Mouse (Mus musculus) erythroblast, embryonic 14.5 days (primary cell): Measurements from ENCODE around the gene Sobp. TPM values are rescaled to one million over a fixed set of nuclear protein-coding genes. Genes with fewer than 3 reads are reported as not detected.

Experiments used
- H3K27me3 ChIP-seq: 2 replicates; pipeline ENCODE4 v1.6.1; 2012; ENCODE audit warnings: inconsistent platforms; ENCODE audit not compliant: control insufficient read depth
- H3K36me3 ChIP-seq: 2 replicates; pipeline ENCODE4 v1.6.1; 2012; ENCODE audit warnings: mild to moderate bottlenecking, inconsistent platforms; ENCODE audit not compliant: control insufficient read depth
- H3K4me1 ChIP-seq: 2 replicates; pipeline ENCODE4 v1.6.1; 2012; ENCODE audit warnings: inconsistent platforms; ENCODE audit not compliant: control insufficient read depth
- H3K4me3 ChIP-seq: replicated peaks from 2 replicates; pipeline ENCODE3; 2012; ENCODE audit warnings: moderate library complexity, mild to moderate bottlenecking, inconsistent platforms
- H3K9me3 ChIP-seq: 2 replicates; pipeline ENCODE4 v1.6.1; 2012; ENCODE audit warnings: low read length, inconsistent platforms, mixed read lengths; ENCODE audit not compliant: control insufficient read depth
- GATA1 ChIP-seq: IDR thresholded peaks from 2 replicates; pipeline ENCODE4 v1.6.1; 2012; ENCODE audit warnings: low read length, inconsistent platforms, mixed read lengths
- TAL1 ChIP-seq: IDR thresholded peaks from 3 replicates; pipeline ENCODE4 v1.6.1; 2012; ENCODE audit warnings: low read length, inconsistent platforms, mixed read lengths
- polyA plus RNA-seq: library from polyadenylated mRNA; stranded (reverse); fragments of >175 nt; gene quantifications from 2 replicates; pipeline ENCODE4 v1.2.3, GENCODE M21; 2012

Sobp gene
- polyA plus RNA-seq, 1 experiment = not detected

- H3K4me1 ChIP-seq = no peaks in the 10 kb centered on the region
- TF ChIP-seq TAL1 = no peak
- no peaks in the 10 kb centered on the region for H3K9me3 ChIP-seq
- H3K27me3 ChIP-seq = peaks cover 10% of the 10 kb centered on the region
- H3K36me3 ChIP-seq = no peaks in the 10 kb centered on the region
- H3K4me3 ChIP-seq = no peak overlapping the region
Measured at GRCm38 (mm10) chr10:43014358-43014757, 160.0 kb downstream of the Sobp start.

GRCm38 (mm10) chr10:43008116-43008515, 166.2 kb downstream of the Sobp start:
- no peaks in the 10 kb centered on the region for H3K9me3 ChIP-seq
- TF ChIP-seq GATA1 = no peak
- no peak for TF ChIP-seq TAL1
- no peaks in the 10 kb centered on the region for H3K4me1 ChIP-seq
- no peak overlapping the region for H3K4me3 ChIP-seq
- H3K27me3 ChIP-seq = peaks cover 9% of the 10 kb centered on the region
- no peaks in the 10 kb centered on the region for H3K36me3 ChIP-seq

- no peaks in the 10 kb centered on the region for H3K36me3 ChIP-seq
- H3K27me3 ChIP-seq = peaks cover 24% of the 10 kb centered on the region
- TF ChIP-seq GATA1 (no peak), TAL1 (no peak)
- H3K4me3 ChIP-seq = no peak overlapping the region
- no peaks in the 10 kb centered on the region for H3K4me1 ChIP-seq
- H3K9me3 ChIP-seq = no peaks in the 10 kb centered on the region
Measured at GRCm38 (mm10) chr10:43006534-43006933, 167.8 kb downstream of the Sobp start.

DNA sequence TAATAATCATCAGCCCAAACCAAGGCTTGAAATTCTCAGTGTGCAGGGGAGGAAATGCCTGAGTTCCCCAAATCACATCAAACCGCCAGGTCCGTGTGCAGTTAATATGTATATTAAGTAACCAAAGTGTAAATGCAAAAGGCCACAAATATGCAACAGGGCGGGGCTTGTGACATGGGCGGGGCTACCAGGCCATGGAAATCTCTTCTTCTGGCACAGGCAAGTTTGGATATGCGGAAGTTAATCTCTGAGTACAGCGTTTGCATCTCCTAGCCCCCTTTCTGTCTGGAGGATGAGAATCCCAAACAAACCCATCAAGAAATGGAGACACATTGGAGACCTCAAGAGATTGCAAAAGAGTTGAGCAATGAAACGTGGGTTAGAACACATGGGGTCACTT, 168.7 kb downstream of the Sobp start:
- TF ChIP-seq GATA1 = no peak
- TF ChIP-seq TAL1 = no peak
- H3K9me3 ChIP-seq = no peaks in the 10 kb centered on the region
- no peak overlapping the region for H3K4me3 ChIP-seq
- no peaks in the 10 kb centered on the region for H3K36me3 ChIP-seq
- H3K27me3 ChIP-seq = peaks cover 27% of the 10 kb centered on the region
- H3K4me1 ChIP-seq = no peaks in the 10 kb centered on the region

DNA sequence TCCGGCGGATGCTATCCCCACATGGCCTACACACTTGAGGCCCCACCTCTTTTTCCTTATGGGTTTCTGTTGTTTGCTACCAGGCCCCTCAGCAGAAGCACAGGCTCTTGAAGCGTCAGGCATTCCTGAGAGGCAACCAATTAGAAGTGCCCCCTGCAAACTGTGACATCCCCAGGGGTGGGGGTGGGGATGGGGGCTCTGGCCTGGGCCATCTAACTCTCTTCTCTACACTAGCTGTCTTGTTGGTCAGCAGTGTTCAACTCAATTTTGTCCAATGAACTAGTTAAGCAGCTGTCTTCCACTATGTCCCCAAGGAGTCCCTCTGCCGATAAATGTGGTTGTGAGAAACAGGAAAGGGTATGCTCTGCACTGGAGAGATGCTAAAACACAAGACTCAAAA, 169.3 kb downstream of the Sobp start:
- TF ChIP-seq GATA1 (no peak), TAL1 (no peak)
- H3K36me3 ChIP-seq = no peaks in the 10 kb centered on the region
- no peaks in the 10 kb centered on the region for H3K4me1 ChIP-seq
- H3K9me3 ChIP-seq = no peaks in the 10 kb centered on the region
- no peak overlapping the region for H3K4me3 ChIP-seq
- peaks cover 27% of the 10 kb centered on the region for H3K27me3 ChIP-seq

GRCm38 (mm10) chr10:43004174-43004734, 170.1 kb downstream of the Sobp start:
- no peaks in the 10 kb centered on the region for H3K36me3 ChIP-seq
- TF ChIP-seq GATA1 (no peak), TAL1 (no peak)
- no peaks in the 10 kb centered on the region for H3K4me1 ChIP-seq
- H3K4me3 ChIP-seq = no peak overlapping the region
- H3K9me3 ChIP-seq = no peaks in the 10 kb centered on the region
- peaks cover 27% of the 10 kb centered on the region for H3K27me3 ChIP-seq

DNA sequence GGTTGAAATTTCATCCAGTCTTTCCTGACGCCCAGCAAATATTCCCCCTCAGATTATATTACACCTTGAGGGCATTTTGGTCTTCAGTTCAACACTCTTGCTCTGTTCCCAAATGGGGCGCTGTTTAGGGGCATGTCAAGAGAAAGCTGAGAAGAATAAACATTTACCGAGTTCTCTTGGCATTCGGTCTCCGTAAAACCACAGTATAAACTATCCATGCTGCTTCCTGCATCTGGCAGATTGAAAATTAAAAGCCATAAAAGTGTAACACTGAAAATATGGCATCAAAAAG, 170.9 kb downstream of the Sobp start:
- TF ChIP-seq TAL1 (no peak), GATA1 (no peak)
- no peaks in the 10 kb centered on the region for H3K4me1 ChIP-seq
- no peaks in the 10 kb centered on the region for H3K9me3 ChIP-seq
- peaks cover 27% of the 10 kb centered on the region for H3K27me3 ChIP-seq
- no peak overlapping the region for H3K4me3 ChIP-seq
- H3K36me3 ChIP-seq = no peaks in the 10 kb centered on the region

- no peaks in the 10 kb centered on the region for H3K9me3 ChIP-seq
- H3K4me3 ChIP-seq = no peak overlapping the region
- no peaks in the 10 kb centered on the region for H3K4me1 ChIP-seq
- TF ChIP-seq TAL1 = no peak
- no peak for TF ChIP-seq GATA1
- no peaks in the 10 kb centered on the region for H3K36me3 ChIP-seq
- peaks cover 27% of the 10 kb centered on the region for H3K27me3 ChIP-seq
Measured at GRCm38 (mm10) chr10:43002721-43003465, 171.4 kb downstream of the Sobp start.

DNA sequence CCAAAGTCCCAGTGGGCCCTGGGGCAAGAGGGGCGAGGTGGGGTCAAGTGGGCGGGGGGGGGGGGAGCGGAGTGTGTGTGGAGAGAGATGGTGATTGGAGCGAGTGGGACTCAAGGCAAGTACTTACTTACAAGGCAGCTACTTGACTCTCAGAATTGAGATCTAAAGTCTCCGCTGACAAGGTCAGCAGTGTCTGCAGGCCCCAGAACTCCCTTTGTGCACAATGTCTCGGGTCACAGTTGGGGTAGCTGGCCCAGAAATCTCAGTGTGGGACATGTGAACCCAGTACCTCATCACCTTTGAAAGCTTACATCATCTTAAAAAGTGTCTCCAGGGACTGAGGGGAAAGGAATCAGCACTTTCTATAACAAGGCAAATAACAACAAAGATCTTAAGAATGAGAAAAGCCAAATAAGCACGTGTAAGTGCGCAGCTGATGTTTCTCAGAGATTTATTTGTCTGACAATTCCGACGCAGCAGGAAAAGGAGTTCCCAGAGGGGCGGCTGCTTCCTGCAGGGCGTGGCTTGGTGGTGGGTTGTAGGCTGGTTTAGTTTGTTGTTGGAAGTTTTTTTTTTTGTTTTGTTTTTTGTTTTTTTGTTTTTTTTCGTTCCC, 172.2 kb downstream of the Sobp start:
- Histone ChIP-seq H3K4me1 (no peaks in the 10 kb centered on the region), H3K27me3 (peaks cover 27% of the 10 kb centered on the region), H3K36me3 (no peaks in the 10 kb centered on the region), H3K4me3 (no peak overlapping the region), H3K9me3 (no peaks in the 10 kb centered on the region)
- TF ChIP-seq GATA1 (no peak), TAL1 (no peak)
